Mouse (Mus musculus): ENCODE results near the gene Kif18a. TPM values are rescaled to one million over a fixed set of nuclear protein-coding genes. Genes with fewer than 3 reads are reported as not detected.

Gene Kif18a
- polyA plus RNA-seq, 1 experiment from 2014 or later = 21.5 TPM

DNA sequence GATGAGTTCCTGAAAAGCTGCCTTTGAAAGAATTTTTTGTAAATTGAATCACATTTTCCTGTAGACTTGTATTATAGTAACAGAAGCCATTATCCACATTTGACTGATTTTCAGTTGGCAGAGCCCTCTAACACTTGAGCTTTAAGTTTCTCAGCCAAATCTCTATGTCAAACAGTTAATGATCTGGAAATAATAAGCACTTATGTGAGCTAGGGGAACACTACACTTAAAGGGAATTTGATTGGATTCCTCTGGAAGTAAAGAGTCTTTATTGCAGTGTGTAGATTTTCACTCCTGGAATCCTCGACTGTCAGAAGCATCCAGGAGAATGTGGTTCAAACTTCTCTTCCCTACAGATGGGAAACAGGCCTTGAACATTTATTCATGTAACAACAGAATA, 105.7 kb downstream of the Kif18a start:
- Histone ChIP-seq H3K4me3 (no peak overlapping the region), H3K27me3 (replicated peaks) (no peaks in the 10 kb centered on the region), H3K4me1 (no peaks in the 10 kb centered on the region), H3K9ac (no peak overlapping the region), H3K9me3 (no peaks in the 10 kb centered on the region), H3K36me3 (no peaks in the 10 kb centered on the region), H3K4me2 (replicated peaks) (no peak overlapping the region), H3K27ac (no peak overlapping the region)
- no peak for ATAC-seq (ENCODE audit: low FRiP score, low read depth)
- 15% methylated on average over 1 of the region's 1 CpGs for WGBS

DNA sequence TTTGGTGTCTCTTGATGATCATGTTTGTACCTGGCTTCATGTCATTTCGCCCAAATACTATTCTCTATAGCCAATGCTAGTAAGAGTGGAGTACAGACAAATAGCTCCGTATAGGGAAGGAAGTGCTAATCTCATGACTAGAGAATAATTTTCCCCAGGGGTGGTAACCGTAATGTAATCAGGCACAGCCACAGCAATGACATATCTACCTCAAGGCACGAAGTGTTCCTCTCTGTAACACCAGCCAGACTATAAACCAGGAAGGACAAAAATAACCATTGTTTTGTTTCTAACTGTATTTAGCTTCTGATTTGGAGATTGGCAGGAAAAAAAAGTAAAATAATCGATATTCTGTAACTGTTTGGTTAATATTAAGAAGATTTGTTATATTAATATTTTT, 108.2 kb downstream of the Kif18a start:
- Histone ChIP-seq H3K4me2 (replicated peaks) (no peak overlapping the region), H3K9me3 (no peaks in the 10 kb centered on the region), H3K27me3 (replicated peaks) (no peaks in the 10 kb centered on the region), H3K9ac (no peak overlapping the region), H3K4me3 (no peak overlapping the region), H3K27ac (no peak overlapping the region), H3K4me1 (no peaks in the 10 kb centered on the region), H3K36me3 (no peaks in the 10 kb centered on the region)
- ATAC-seq (ENCODE audit: low FRiP score, low read depth) = no peak
- 84% methylated on average over 5 of the region's 5 CpGs for WGBS

DNA sequence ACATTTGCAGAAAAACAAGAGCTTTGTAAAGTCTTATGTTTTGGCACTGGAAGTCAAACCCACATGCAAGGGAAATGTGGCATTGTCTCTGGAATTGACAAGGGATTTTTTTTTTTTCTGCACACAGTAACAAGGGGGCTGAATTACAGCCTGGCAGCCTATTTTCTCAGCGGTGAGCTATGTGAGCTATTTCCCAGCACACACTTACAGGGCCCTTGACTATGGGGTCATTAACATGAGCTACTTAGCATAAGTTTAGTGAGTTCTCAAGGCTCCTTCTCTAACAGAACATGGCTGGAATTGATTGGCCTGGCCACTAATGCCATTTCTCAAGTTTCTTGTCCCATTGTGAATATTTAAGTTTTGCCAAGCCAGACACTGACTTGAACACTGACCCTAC, 109.4 kb downstream of the Kif18a start:
- no peak overlapping the region for H3K4me3 ChIP-seq
- no peaks in the 10 kb centered on the region for H3K4me1 ChIP-seq
- no peak overlapping the region for H3K9ac ChIP-seq
- no peak overlapping the region for H3K27ac ChIP-seq
- H3K4me2 ChIP-seq (replicated peaks) = no peak overlapping the region
- WGBS = 40% methylated on average over 1 of the region's 1 CpGs
- ATAC-seq (ENCODE audit: low FRiP score, low read depth) = no peak
- no peaks in the 10 kb centered on the region for H3K27me3 ChIP-seq (replicated peaks)
- H3K9me3 ChIP-seq = no peaks in the 10 kb centered on the region
- H3K36me3 ChIP-seq = no peaks in the 10 kb centered on the region

Other genes with a start within 250 kb of the Kif18a start
- gene Mettl15, start within 50 bp of the Kif18a start, polyA plus RNA-seq (2016; fragmentation: Nextera tagmentation; extraction: Ambion mirVana) = 9.2 and 9.4 TPM in 2 replicates

Data from neural tube, embryonic 12.5 days (tissue).